Mouse (Mus musculus) neural tube, embryonic 14.5 days (tissue): Measurements from ENCODE around the gene Meis3. TPM values are rescaled to one million over a fixed set of nuclear protein-coding genes. Genes with fewer than 3 reads are reported as not detected.

ENCODE experiments used
- ATAC-seq: fragments of 200-750 bp; cut with Nextera tagmentation; 2 replicates; pipeline ENCODE4 v1.8.0; 2017; ENCODE audit warnings: low read depth, mild to moderate bottlenecking, moderate TSS enrichment, moderate library complexity
- H3K27ac ChIP-seq: fragments of 300-500 bp; sonication (generic); 2 replicates; pipeline ENCODE4 v1.5.1; 2014; ENCODE audit warnings: low read depth, mild to moderate bottlenecking, control low read depth, low read length, moderate library complexity, mixed read lengths
- H3K27me3 ChIP-seq: fragments of 300-500 bp; sonication (generic); 2 replicates; pipeline ENCODE4 v1.6.1; 2014; ENCODE audit warnings: low read length; ENCODE audit not compliant: control insufficient read depth, insufficient read depth
- H3K36me3 ChIP-seq: fragments of 300-500 bp; sonication (generic); 2 replicates; pipeline ENCODE4 v1.6.1; 2014; ENCODE audit warnings: low read length, mixed read lengths; ENCODE audit not compliant: control insufficient read depth, insufficient read depth
- H3K4me1 ChIP-seq: fragments of 300-500 bp; sonication (generic); 2 replicates; pipeline ENCODE4 v1.6.1; 2014; ENCODE audit warnings: low read length; ENCODE audit not compliant: control insufficient read depth, insufficient read depth
- H3K4me2 ChIP-seq: fragments of 300-500 bp; sonication (generic); 2 replicates; pipeline ENCODE4 v1.6.1; 2014; ENCODE audit warnings: mild to moderate bottlenecking, low read depth, low read length, control low read depth
- H3K4me3 ChIP-seq: fragments of 300-500 bp; sonication (generic); 2 replicates; pipeline ENCODE4 v1.5.1; 2014; ENCODE audit warnings: low read depth, low read length, control low read depth, mixed read lengths
- H3K9ac ChIP-seq: fragments of 300-500 bp; sonication (generic); replicated peaks from 2 replicates; pipeline ENCODE4 v1.6.1; 2014; ENCODE audit warnings: low read depth, mild to moderate bottlenecking, control low read depth, low read length, mixed read lengths
- H3K9me3 ChIP-seq: fragments of 300-500 bp; sonication (generic); 2 replicates; pipeline ENCODE4 v1.6.1; 2016; ENCODE audit warnings: low read length; ENCODE audit not compliant: control insufficient read depth
- WGBS: fragments of 180-500 bp; shearing (Covaris S2); extraction: QIAGEN DNeasy Blood & Tissue Kit; methylation state at CpG from one replicate; pipeline ENCODE4 v1.1.7; 2014; 5-methylcytosine and 5-hydroxymethylcytosine counted together
- polyA plus RNA-seq: library from polyadenylated mRNA; unstranded; fragments of >200 nt; fragmentation: Nextera tagmentation; extraction: Ambion mirVana; gene quantifications from 2 replicates; pipeline ENCODE4 v1.2.1, GENCODE M21; 2014

The Meis3 gene
- polyA plus RNA-seq, 1 experiment from 2014 or later: 127 TPM

- ATAC-seq: no peak
- Histone ChIP-seq H3K9ac (no peak overlapping the region), H3K9me3 (no peaks in the 10 kb centered on the region), H3K4me1 (peaks cover 2% of the 10 kb centered on the region; the same call in 1 of the 2 replicates), H3K27ac (no peak overlapping the region), H3K36me3 (0 out of 2 replicates have a peak, but pooled peaks cover 2% of the 10 kb centered on the region), H3K27me3 (no peaks in the 10 kb centered on the region), H3K4me2 (no peak overlapping the region), H3K4me3 (no peak overlapping the region)
- 74% methylated on average over 9 of the region's 9 CpGs for WGBS
Measured at GRCm38 (mm10) chr7:16155132-16155872, 19.6 kb upstream of the Meis3 start.

GRCm38 (mm10) chr7:16156105-16156714, 18.7 kb upstream of the Meis3 start:
- Histone ChIP-seq H3K9me3 (no peaks in the 10 kb centered on the region), H3K36me3 (0 out of 2 replicates have a peak, but pooled peaks cover 2% of the 10 kb centered on the region), H3K9ac (no peak overlapping the region), H3K4me2 (no peak overlapping the region), H3K4me1 (peaks cover 2% of the 10 kb centered on the region; the same call in 1 of the 2 replicates), H3K27me3 (no peaks in the 10 kb centered on the region), H3K27ac (no peak overlapping the region), H3K4me3 (no peak overlapping the region)
- ATAC-seq: no peak
- WGBS: 83% methylated on average over 8 of the region's 8 CpGs

DNA sequence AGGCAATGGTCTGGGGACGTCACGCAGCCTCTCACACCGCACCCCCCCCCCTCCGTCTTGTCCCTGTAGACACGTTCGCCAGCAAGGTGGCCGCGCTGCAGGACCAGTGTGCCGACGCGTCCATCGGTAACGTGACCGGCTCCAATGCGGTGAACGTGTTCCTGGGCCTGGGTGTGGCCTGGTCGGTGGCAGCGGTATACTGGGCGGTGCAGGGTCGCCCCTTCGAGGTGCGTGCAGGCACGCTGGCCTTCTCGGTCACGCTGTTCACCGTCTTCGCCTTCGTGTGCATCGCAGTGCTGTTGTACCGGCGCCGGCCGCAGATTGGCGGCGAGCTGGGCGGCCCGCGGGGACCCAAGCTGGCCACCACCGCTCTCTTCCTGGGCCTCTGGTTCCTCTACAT, 16.2 kb upstream of the Meis3 start:
- Histone ChIP-seq H3K4me3 (no peak overlapping the region), H3K36me3 (0 out of 2 replicates have a peak, but pooled peaks cover 2% of the 10 kb centered on the region), H3K9ac (peak overlapping the region; percentile 34), H3K4me2 (0 out of 2 replicates have a peak overlapping the region, but pooled peaks have one; percentile 16), H3K4me1 (peaks cover 2% of the 10 kb centered on the region; the same call in 1 of the 2 replicates), H3K9me3 (no peaks in the 10 kb centered on the region), H3K27me3 (no peaks in the 10 kb centered on the region), H3K27ac (no peak overlapping the region)
- peak; percentile 18; the same call in 1 of the 2 replicates for ATAC-seq
- 16% methylated on average over 39 of the region's 39 CpGs for WGBS

- H3K4me2 ChIP-seq: no peak overlapping the region
- peaks cover 2% of the 10 kb centered on the region; the same call in 1 of the 2 replicates for H3K4me1 ChIP-seq
- 0 out of 2 replicates have a peak, but pooled peaks cover 2% of the 10 kb centered on the region for H3K36me3 ChIP-seq
- ATAC-seq: no peak
- 79% methylated on average over 3 of the region's 3 CpGs for WGBS
- no peak overlapping the region for H3K9ac ChIP-seq
- no peak overlapping the region for H3K27ac ChIP-seq
- H3K4me3 ChIP-seq: no peak overlapping the region
- H3K27me3 ChIP-seq: no peaks in the 10 kb centered on the region
- no peaks in the 10 kb centered on the region for H3K9me3 ChIP-seq
Measured at GRCm38 (mm10) chr7:16160702-16161101, 14.2 kb upstream of the Meis3 start.

DNA sequence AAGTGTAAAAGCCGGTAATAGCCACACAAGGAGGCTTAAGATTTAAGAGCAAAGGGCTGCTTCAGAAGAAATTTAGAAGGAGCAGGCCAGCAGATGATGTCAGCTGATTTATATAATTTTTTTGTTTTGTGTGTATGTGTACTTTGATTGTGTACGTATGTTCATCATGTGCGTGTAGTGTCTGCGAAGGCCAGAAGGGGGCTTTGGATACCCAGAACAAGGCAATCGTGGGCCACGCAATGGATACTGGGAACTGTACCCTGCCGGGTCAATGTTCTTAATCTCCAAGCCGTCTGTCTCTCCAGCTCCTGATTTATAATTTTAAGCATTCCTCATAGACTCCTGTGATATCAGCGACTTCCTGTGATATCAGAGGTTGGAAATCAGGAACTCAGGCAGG, 13.6 kb upstream of the Meis3 start:
- Histone ChIP-seq H3K36me3 (0 out of 2 replicates have a peak, but pooled peaks cover 2% of the 10 kb centered on the region), H3K27me3 (no peaks in the 10 kb centered on the region), H3K4me2 (no peak overlapping the region), H3K9ac (no peak overlapping the region), H3K4me1 (peaks cover 2% of the 10 kb centered on the region; the same call in 1 of the 2 replicates), H3K4me3 (no peak overlapping the region), H3K27ac (no peak overlapping the region), H3K9me3 (no peaks in the 10 kb centered on the region)
- no peak for ATAC-seq
- 91% methylated on average over 9 of the region's 9 CpGs for WGBS

DNA sequence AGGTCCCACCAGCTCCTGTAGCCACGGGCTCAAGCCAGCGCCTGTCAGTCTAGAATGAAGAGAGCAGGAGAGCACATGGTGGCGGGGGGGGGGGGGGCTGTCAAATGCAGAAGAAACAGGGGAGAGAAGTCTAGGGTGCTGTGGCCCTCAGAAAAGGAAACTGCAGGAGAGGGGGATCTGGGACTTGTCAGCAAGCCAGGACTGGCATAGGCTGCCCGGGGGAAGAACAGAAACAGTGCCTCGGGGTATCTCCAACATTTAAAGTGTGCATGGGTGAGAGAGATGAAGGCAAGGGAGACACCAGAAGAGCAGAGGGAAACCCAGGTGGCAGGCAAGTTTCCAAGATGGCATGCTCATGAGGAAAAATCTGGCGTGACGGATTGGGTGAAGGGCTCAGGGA, 12.9 kb upstream of the Meis3 start:
- no peak for ATAC-seq

GRCm38 (mm10) chr7:16172141-16172581, 2.7 kb upstream of the Meis3 start:
- 0 out of 2 replicates have a peak overlapping the region, but pooled peaks have one; percentile 7 for H3K9ac ChIP-seq

More for the DNA sequence above, 12.9 kb upstream of the Meis3 start:
- Histone ChIP-seq H3K4me1 (peaks cover 2% of the 10 kb centered on the region; the same call in 1 of the 2 replicates), H3K9ac (no peak overlapping the region), H3K9me3 (no peaks in the 10 kb centered on the region), H3K4me2 (no peak overlapping the region), H3K4me3 (no peak overlapping the region), H3K36me3 (0 out of 2 replicates have a peak, but pooled peaks cover 2% of the 10 kb centered on the region), H3K27ac (no peak overlapping the region), H3K27me3 (no peaks in the 10 kb centered on the region)
- 72% methylated on average over 7 of the region's 7 CpGs for WGBS

DNA sequence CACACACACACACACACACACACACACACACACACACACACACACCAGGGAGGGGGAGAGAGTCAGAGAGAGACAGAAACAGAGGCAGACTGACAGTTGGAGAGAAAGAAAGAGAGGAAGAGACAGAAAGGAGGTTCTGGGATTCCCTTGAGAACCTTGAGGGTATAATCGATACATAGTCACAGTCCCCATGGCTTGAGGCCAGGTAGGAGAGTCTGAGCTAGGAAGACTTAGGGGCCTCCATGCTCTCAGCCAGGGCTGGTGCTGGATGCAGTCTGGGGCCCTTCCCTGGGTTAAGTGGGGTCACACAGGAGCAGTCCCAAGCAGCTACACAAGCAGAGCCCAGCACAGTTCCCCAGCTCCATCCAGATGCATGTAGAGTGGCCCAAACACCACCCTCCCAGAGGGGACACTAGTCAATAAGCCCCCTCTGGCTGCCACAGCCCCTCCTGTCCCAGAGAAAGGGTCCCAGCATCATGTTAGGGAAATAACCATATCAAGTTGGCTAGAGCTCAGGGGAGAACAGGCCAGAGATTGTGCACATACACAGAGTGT, 2.2 kb upstream of the Meis3 start:
- H3K4me2 ChIP-seq: no peak overlapping the region
- ATAC-seq: peak; percentile 14
- H3K9me3 ChIP-seq: no peaks in the 10 kb centered on the region
- H3K9ac ChIP-seq: no peak overlapping the region
- no peak overlapping the region for H3K4me3 ChIP-seq
- no peaks in the 10 kb centered on the region for H3K27me3 ChIP-seq
- peak overlapping the region; percentile 90 for H3K27ac ChIP-seq
- H3K4me1 ChIP-seq: peaks cover 29% of the 10 kb centered on the region
- peaks cover 2% of the 10 kb centered on the region; the same call in 1 of the 2 replicates for H3K36me3 ChIP-seq
- 0% methylated on average over 1 of the region's 1 CpGs for WGBS

More at GRCm38 (mm10) chr7:16172141-16172581, 2.7 kb upstream of the Meis3 start:
- peak; percentile 15; the same call in 1 of the 2 replicates for ATAC-seq
- Histone ChIP-seq H3K4me2 (no peak overlapping the region), H3K4me1 (peaks cover 29% of the 10 kb centered on the region), H3K27me3 (no peaks in the 10 kb centered on the region), H3K4me3 (no peak overlapping the region), H3K9me3 (no peaks in the 10 kb centered on the region), H3K36me3 (no peaks in the 10 kb centered on the region), H3K27ac (peak overlapping the region; percentile 90)
- 0% methylated on average over 1 of the region's 1 CpGs for whole genome bisulfite sequencing
